Mouse (Mus musculus) lung, postnatal 36 days (tissue): ENCODE results near the gene Galp.
A peak's percentile ranks its signal among the peaks of the same experiment; 100 is the strongest.

Experiments
- DNase-seq: peaks from one replicate; pipeline ENCODE4 v3.0.0; 2022; ENCODE audit warnings: mixed read lengths

Gene Galp

DNA sequence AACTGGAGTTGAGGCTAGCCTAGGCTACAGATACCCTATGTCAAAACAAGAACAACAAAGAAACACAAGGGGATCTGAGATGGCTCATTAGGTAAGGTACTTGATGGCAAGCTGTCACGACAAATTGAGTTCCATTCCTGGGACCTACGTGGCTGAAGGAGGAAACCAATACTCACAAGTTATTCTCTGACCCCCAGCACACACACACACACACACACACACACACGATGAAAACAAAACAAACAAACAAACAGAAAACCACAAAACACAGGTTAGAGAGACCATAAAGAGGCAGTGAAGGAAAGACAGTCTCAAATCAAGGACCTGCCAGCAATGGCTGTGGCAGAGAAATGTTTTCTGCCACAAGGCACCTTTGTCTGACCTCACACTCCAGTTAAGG, at the start of gene Galp:
Gene Galp, plus strand, starts transcription at position 301 of the 400 bp plus-strand sequence.
- no peak for DNase-seq

DNA sequence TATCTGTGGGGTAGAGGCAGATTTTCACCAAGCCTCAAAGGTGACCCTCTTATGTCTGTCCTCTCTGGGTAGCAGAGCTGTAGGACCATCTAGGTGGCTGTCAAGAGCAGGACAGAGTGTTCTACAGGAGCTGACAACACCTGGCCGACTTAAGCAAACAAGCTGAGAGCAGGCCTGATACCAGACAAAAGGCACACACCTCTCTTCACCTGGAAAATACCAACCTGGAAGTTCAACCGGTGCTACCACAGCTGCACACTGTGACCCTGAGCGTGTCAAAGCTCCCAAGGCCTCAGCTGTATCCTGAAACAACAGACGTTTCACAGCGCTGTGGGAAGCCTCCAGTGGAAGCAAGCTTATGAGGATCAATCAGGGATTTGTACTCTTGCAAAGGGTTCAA, 49.2 kb upstream of the Galp start:
- DNase-seq: peak; percentile 69

DNA sequence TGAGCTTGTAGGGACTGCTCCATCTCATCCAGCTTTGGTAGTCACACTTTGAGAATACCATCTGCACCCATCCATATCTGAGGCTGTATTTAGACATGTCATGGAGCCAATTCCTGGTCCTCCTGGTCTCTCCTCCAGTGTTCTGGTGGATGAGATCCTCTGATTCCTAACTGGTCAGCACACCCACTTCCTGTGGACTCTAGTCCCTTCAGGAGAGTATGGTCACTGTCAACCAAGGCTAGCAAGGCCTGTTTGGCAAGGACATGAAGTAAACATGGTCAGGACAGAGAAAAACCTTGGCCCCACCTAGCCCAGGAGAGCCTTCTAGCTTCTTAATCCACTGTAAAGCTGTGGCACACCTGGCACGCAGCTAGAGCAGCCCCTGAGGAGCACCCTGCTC, 45.6 kb upstream of the Galp start:
- DNase-seq: no peak

DNA sequence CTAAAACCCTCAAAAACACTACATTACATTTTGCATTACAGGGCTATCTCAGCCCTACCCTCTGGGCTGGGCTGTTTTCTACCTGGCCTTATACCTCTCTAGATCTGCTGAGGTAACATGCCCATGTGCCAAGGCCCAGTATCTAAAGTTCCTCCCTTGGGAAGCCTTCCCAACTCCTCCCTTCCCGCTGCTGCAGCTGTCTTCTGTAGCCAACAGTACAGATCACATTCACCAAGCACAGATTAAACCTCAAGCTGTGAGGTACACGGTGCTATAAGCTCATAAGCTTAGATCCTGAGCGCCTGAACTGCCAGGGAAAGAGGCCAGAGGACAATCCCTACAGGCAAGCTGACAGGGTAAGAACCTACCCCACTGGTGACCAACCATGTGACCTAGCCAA, 44.9 kb upstream of the Galp start:
- no peak for DNase-seq

DNA sequence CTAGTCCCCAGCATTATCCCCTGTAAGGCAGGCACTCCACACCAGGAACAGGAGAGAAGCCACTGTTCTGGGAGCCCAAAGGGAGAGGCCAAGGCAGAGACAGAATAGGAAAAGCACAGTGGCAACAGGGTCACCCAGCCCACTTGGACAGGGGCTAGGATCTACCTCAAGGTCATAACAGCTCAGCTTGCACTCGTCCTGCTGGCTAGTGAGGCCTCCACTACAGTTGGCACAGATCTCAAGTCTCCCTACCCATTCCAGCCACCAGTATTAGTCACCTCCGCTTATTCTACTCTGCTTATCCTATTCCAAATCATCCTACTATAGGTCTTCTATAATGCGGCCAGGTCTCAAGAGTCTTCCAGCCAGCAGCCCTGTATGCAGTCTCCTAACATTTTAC, 43.8 kb upstream of the Galp start:
- DNase-seq: no peak

DNA sequence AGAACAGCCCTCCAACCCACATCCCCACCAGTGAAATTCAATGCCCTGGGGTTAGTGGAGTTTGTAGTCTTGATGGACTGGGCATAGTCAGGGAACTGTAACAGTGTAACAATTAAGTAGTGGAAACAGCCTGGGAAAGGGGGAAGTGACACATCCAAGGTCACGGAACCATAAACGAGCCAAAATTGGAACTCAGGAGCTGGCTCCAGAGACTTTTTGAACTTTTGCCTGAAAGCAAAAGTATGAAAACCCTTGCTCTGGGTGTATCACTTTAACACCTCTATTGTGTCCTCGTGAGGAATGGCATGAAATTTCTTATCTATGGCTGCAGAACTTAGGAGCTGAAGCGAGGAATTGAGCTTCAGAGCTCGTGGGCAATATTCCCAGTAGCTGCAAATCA, 42.7 kb upstream of the Galp start:
- no peak for DNase-seq

DNA sequence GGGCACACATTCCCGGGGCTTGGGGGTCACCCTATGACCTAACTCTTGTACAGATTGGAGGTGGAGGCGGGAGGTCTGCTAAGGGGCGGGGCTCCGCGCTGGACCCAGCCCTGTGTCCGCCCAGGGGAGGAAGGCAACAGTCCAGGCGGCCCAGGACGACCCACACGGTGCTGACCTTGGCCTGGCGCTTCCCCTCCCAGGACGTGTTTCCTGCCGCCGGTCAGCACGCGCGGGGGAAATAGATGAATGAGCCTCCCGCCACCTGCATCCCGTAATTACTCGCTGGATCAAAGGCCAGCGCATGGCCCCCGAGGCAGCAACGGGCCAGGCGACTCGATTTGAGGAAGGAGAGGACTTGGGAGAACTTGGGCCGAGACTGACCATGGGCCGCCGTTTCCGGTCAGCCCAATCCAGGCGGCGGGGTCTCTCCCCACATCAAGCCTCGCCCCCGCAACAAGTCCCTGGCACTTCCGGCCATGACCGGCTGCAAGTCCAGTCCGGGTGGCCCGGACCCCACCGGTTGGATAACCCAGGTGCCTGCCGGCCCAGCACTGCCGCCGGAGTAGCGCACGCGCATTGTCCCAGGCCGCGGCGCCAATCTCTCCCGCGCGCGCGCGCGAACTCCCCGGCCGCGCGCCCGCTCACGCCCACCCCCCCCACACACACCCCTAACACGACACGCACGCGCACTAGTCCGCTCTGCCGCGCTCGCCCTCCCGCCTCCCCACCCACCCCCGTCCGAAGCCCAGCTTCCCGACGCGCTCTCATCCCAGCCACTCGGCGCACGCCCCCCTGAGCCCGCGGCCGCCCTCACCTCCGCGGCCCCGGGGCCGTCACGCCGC, 41.6 kb upstream of the Galp start:
- DNase-seq: peak; percentile 81

DNA sequence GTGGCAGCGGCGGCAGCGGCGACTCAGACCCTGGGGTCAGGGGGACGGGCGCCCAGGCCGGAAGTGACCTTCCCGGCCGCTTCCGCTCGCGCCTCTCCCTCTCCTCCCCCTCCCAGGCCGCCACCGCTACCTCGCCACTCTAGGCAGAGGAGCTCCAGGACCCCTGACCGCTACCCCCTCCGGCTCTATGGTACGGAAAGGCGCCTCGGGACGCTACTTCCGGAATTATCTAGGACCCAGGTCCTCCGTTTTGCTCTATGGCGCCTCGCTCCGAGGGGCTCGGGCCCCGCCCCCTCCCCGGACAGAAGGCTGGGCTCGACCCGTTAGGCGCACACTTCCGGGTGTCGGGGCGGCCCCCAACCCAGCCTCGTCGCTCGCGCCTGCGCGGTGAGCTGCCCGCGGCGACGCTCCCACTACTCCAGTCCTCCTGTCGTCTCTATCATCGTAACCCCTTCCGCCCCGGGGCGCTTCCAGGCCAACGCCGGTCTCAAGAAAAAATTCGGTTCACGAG, 40.9 kb upstream of the Galp start, which contains the start of gene Zfp787:
Gene Zfp787, minus strand, starts transcription at position 97 of the 511 bp plus-strand sequence.
- peak; percentile 96 for DNase-seq

DNA sequence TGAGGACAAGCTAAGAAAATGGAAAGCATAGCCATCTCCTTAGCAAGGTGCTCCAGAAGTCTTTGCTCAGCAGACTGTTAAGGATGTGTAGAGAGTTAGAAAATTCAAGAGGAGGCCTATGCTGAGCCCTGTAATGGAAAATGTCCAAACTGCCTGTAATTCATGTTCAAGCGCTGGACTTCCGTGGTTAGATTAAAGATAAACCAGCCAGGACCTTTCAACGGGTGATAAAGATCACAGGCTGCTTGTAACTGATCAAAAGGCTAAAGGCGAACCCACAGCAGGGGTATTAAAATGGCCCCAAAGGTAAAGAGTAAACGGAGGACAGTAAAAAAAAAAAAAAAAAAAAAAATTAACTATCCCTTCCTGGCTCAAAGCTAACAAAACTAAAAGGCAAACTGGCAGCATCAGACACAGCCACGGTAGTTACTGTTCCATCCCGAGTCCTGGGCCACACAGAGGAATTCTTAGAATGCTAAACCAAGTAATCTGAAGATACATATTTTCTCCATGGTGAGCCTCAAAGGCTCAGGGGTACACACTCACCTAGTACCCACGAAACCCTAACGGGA, 39.9 kb upstream of the Galp start:
- DNase-seq: no peak

DNA sequence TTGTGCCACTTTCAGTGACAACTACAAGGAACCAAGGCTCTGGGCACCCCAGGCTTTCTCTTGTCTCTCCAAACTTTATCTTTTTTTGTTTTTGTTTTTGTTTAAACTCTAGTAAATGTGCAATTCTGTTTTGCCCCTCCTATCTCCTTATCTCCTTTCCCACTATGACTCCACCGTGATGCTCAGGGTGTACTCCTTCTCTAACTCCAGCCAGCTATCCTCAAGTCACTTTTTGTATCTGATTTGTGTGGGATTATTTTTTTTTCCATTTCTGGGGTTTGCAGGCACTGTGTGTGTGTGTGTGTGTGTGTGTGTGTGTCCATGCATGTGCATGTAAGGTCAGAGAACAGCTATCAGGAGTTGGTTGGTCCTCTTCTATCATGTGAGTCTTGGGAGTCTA, 39.4 kb upstream of the Galp start:
- DNase-seq: no peak

DNA sequence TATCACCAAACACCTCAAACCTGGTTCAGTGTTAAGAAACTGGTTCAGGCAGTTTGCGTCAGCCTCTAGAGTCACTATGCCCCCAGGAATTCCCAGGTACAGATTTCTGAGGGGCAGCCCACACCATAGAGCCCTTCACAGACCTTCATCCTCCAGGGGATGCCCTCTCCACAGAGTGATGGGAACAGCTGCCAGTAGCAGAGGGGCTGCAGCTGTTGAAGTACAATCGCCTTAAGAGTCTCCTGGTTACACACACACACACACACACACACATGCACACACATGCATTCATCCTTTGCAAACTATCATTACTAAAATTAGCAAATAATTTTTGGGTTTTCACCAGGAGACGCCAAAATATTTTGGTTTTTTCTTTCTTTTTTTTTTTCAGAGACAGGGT, 37.3 kb upstream of the Galp start:
- DNase-seq: no peak

DNA sequence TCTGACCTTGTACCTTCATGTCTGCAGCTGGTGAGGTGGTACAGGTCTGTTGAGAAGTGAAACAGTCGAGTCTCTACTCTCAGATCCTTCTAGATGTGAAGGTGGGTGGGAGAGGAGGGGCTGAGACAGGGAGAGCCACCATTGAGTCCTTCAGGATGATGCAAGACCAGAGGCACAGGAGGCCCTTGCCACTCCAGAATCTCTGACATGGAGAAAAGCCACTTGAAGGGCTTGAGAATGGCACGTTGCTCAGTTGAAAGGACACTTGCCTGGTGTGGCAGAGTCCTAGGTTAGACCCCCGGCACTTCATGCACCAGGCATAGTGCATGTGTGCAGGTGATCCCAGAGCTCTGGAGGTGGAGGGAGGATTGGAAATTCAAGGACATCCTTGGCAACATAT, 35.3 kb upstream of the Galp start:
- DNase-seq: peak; percentile 67

DNA sequence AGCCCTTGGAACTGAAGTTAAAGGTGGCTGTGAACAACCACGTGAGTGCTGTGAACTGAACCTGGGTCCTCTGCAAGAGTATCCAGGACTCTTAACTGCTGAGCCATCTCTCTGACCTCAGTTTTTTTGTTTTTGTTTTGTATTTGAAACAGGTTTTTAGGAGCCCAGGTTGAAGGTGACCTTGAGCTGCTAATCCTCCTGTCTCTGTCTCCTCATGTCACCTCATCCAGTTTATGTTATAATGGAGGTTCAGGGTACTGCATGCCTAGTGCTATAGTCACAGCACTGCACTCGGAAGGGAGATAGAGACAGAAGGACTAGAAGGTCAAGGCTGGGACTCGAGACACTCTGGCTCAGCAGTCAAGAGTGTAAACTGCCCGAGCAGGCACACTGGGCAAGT, 34.7 kb upstream of the Galp start:
- no peak for DNase-seq

DNA sequence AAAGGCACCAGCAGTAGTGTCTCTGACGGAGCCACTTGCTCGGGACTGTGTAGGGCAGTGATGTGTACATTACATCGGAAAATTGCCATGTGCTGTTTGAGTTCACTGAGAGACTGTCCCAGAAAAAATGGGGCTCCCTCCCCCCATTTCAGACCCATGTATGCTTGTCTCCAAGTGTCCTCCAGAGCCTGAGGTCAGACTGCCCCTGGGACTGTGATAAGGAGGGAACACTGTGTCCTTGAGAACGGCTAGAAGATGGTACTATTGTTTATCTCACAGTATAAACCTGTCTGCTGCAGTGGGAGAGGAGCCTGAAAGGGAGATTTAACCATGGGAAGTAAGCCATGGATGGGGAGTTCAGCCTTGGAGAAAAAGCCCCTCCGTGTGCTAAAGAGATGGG, 32.2 kb upstream of the Galp start:
- no peak for DNase-seq

DNA sequence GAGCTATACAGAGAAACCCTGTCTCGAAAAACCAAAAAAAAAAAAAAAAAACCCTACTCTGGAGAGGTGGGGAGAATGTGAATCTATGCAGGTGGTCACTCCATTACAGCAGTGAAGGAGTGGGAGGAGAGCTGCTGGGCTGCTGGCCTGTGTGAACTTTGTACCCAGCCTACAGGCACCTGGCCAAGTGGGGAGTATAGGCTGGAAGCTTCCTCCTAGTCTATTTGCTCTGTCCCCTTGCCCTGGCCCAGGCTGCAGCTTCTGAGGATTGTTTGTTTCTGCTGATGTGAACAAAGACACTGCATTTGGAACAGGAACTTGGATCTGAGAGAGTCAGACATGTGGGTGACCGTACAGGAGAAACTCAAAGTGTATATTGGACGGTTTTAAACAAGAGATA, 27.5 kb upstream of the Galp start:
- DNase-seq: peak; percentile 65

DNA sequence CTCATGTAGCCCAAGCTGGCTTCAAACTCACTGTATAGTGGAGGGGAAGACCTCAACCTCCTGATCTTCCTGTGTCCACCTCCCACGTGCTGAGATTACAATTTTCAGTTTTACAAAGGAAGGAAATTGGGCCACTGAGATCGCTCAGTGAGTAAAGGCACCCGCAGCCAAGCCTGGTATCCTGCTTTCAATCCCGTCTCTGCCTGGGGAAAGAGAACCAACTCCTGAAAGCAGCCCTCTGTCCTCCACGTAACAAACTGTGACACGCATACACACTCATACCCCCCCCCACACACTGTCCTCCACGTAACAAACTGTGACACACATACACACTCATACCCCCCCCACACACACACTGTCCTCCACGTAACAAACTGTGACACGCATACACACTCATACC, 26.5 kb upstream of the Galp start:
- DNase-seq: no peak

DNA sequence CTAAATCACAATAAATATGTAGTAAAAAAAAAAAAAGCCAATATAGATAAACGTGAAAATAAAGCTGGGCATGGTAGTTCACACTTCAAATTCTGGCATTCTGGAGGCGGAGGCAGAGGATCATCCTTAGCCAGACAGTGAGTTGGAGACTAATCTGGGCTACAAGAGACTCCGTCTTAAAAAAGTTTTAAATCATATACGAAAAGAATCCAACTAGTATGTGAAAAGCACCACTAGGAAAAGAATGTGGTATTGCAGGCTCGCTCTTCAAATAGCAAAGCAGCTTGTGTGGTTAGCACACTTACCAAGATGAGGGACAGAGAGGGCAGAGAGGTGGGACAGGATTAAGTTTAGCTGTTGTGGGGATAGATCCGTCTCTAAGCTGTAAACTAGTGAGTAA, 26.0 kb upstream of the Galp start:
- peak; percentile 27 for DNase-seq

DNA sequence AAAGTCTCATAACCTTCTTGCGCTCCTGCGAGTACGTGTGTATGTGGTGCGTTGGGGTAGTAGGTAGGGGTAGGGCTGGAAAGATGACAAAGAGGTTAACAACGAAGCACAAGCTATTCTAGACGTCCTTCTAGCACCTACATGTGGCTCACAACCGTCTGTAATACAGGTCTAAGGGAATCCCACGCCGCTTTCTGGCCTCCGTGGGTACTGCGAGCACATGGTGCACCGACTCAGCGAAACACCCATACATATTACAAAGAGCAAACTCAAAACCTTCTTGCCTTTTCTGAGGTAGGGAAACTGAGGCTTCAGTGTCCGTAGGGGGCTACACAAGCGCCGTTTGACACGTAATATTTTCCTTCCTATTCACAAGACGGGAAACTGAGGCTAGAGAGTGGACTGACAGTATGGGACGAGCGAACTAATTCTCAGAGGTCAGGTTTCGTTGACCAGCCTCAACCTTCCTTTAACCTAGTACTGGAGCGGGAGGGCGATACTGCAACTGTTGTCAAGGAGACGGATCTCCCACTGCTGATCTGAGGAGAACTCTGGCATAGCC, 25.4 kb upstream of the Galp start:
- peak; percentile 88 for DNase-seq

DNA sequence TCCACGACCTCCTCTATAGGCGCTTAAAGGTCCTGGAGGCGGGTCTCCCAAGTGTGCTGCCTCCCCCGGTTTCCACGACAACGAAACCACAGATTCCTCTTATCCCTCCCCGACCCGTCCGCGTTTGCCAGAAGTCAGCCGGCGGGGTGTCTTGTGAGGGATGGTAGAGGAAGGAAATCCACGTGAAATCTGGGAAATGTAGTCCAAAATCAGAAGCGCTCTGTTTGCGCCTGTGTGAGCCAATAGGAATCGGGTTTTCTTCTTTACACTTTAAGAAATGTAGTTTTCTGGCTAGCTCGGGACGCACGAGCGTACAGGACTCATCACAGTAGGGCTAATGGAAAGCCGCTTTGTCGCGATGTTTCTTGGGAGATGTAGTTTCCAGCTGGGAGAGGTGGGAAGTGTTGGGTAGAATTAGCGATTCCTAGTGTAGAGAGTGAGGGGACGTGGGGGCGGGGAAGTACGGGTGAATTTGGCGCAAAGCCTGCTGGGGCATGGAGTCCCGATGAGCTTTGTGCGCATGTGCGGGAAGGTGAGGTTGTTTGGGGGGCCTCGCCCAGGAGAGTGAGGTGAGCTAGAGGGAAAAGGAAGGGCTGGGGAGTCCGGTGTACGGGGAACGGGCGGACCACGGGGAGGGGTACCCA, 24.8 kb upstream of the Galp start, which contains the start of gene Zfp444:
Gene Zfp444, plus strand, starts transcription at position 221 of the 644 bp plus-strand sequence.
- peak; percentile 99 for DNase-seq

DNA sequence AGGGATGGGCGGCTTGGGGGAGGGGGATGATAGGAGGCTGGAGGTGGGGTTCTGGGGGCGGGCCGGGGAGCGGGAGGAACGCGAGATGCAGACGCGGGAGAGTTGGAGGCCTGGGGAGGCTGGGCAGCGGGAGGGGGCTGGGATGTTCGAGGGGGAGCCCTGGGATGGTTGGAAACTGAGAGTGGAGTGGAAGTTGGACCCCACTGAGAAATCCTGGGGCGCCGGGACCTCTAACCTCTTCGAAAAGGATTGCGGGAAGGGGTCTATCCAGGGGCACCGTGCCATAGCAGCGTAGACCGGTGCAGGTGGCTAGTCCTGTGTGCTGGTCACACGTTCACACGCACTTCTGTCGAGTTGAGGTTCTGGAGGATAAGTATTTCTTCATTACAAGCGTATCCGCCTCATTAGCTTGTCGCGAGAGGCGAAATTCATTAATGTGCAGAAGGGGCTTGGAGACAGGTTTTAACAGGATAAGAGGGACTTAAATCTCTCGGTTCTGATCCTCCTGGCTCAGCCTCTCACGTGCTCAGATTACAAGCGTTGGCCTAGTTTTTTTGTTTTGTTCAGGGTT, 24.1 kb upstream of the Galp start:
- DNase-seq: no peak

DNA sequence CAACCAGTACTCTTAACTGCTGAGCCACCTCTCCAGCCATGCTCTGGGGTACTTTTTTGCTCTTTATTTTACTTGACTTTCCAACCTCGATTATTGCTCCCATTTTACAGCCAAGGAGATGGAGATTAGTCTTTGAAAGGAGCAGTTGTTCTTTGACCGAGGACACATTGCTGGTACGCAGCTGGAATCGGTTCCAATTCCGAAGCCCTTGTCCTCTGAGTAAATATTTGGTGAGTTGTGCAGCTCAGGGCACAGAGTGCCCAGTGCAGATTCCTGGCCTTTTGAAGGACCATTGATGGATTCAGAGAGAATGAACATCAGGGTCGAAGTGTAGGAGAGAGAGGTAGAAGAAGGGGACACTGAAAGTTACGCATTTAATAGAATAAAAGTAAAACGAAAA, 23.0 kb upstream of the Galp start:
- peak; percentile 64 for DNase-seq

DNA sequence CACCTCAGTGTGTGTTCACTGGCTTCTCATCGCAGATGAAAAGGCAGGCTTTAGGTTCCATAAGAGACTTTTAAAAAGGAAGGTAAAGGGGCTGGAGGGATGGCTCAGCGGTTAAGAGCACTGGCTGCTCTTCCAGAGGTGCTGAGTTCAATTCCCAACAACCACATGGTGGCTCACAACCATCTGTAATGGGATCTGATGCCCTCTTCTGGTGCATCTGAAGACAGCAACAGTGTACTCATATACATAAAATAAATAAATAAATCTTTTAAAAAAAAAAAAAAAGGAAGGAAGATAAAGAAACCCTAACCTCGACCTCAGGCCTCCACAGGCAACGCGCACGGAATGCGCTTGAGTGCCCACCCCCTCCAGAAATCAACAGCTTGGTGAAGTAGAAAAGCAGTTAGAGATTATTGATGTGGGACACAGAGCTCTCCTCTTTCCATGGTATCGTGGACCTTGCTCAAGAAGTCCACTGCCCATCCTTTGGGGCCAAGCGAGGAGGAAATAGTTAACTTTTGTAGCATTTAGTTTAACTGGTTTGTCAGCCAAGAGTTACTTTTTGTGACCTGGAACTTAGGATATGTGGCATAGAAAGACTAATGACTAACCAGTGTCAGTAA, 22.4 kb upstream of the Galp start:
- DNase-seq: peak; percentile 44

DNA sequence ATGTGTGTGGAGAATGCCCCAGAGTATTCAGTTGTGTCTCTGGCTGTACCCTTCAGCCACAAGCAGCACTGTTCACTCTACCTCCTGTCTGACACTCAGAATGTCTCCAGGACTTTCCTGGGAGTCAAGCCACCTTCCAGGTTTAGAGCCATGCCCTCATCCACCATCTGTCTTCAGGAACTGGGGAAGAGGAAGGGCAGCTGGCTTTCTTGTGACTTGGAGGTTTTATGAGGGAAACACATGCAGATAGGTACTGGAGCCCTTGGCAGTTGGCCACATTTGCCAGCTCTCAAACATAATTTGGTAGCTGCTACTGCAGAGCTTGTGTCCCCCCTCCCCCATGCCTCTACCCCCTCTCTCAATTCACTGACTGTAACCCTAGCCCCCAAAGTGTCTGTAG, 17.9 kb upstream of the Galp start:
- no peak for DNase-seq
